Mouse (Mus musculus): ENCODE measurements around the gene Hist1h4d.
"Not testable (repeated sequence)": the region's sequence is repeated elsewhere in the genome, so short reads cannot be mapped to it uniquely, and the experiment has no call there.

- not testable (repeated sequence) for TF ChIP-seq POLR2A (IDR thresholded peaks at IDR 0.05; ENCODE audit: borderline replicate concordance, insufficient read depth, low read length); CTCF (IDR thresholded peaks at IDR 0.05; ENCODE audit: borderline replicate concordance, insufficient read depth, low read depth, low read length)
These were observed 8.1 kb upstream of the Hist1h4d start for GRCm38 (mm10) chr13:23573034-23573897.

All from cerebellum, adult 2 months (tissue).